Mouse (Mus musculus) cortical plate, adult 2 months (tissue): ENCODE results near the gene Ly75. TPM values are rescaled to one million over a fixed set of nuclear protein-coding genes. Genes with fewer than 3 reads are reported as not detected.

Experiments used
- H3K27ac ChIP-seq: fragments of 200-500 bp; 2 replicates; pipeline ENCODE4 v1.5.1; 2012; ENCODE audit warnings: low read length, control low read depth, inconsistent platforms; ENCODE audit not compliant: insufficient read depth
- H3K4me1 ChIP-seq: fragments of 200-500 bp; 2 replicates; pipeline ENCODE4 v1.6.1; 2011; ENCODE audit warnings: low read length; ENCODE audit not compliant: control insufficient read depth, insufficient read depth
- H3K4me3 ChIP-seq: fragments of 200-500 bp; 2 replicates; pipeline ENCODE4 v1.5.1; 2011; ENCODE audit warnings: mild to moderate bottlenecking, low read length, control low read depth; ENCODE audit not compliant: insufficient read depth
- CTCF ChIP-seq: fragments of 200-500 bp; IDR thresholded peaks from 2 replicates; pipeline ENCODE4 v1.5.1; 2011; ENCODE audit warnings: mild to moderate bottlenecking, control low read depth, low read length; ENCODE audit not compliant: insufficient read depth; ENCODE audit errors: extremely low read depth
- POLR2A ChIP-seq: fragments of 200-500 bp; IDR thresholded peaks from 2 replicates; pipeline ENCODE4 v1.6.1; 2011; ENCODE audit warnings: mild to moderate bottlenecking, low read length, control low read depth; ENCODE audit not compliant: insufficient read depth; ENCODE audit errors: extremely low read depth
- polyA plus RNA-seq: library from polyadenylated mRNA; depleted of rRNA; stranded (reverse); fragments of >200 nt; gene quantifications from 2 replicates; pipeline ENCODE4 v1.2.3, GENCODE M21; 2012

Gene Ly75
- polyA plus RNA-seq, 1 experiment = 0.79 TPM

GRCm38 (mm10) chr2:60289451-60289850 is 93.7 kb downstream of the Ly75 start:
- TF ChIP-seq POLR2A = no peak
- no peak for TF ChIP-seq CTCF
- no peaks in the 10 kb centered on the region for H3K4me1 ChIP-seq
- no peak overlapping the region for H3K4me3 ChIP-seq
- no peak overlapping the region for H3K27ac ChIP-seq

GRCm38 (mm10) chr2:60288606-60289005 is 94.5 kb downstream of the Ly75 start:
- H3K4me3 ChIP-seq = no peak overlapping the region
- peaks cover 1% of the 10 kb centered on the region; the same call in 1 of the 2 replicates for H3K4me1 ChIP-seq
- H3K27ac ChIP-seq = no peak overlapping the region
- no peak for TF ChIP-seq POLR2A
- no peak for TF ChIP-seq CTCF

- no peak overlapping the region for H3K4me3 ChIP-seq
Measured at GRCm38 (mm10) chr2:60285107-60285617, 97.9 kb downstream of the Ly75 start.

GRCm38 (mm10) chr2:60284467-60284821 is 98.7 kb downstream of the Ly75 start, which contains the start of gene Cd302:
Cd302 (minus strand) TSS chr2:60284488.
- no peak for TF ChIP-seq POLR2A
- no peak for TF ChIP-seq CTCF
- Histone ChIP-seq H3K27ac (0 out of 2 replicates have a peak within 1 kb of the TSS, but pooled peaks have one; percentile 27), H3K4me1 (peaks cover 1% of the 10 kb centered on the region; the same call in 1 of the 2 replicates), H3K4me3 (peak within 1 kb of the TSS; percentile 55)

More at GRCm38 (mm10) chr2:60285107-60285617, 97.9 kb downstream of the Ly75 start:
- TF ChIP-seq CTCF (no peak), POLR2A (no peak)
- peaks cover 1% of the 10 kb centered on the region; the same call in 1 of the 2 replicates for H3K4me1 ChIP-seq
- no peak overlapping the region for H3K27ac ChIP-seq

GRCm38 (mm10) chr2:60283751-60284466 is 99.2 kb downstream of the Ly75 start:
- peak overlapping the region; percentile 55 for H3K4me3 ChIP-seq
- 0 out of 2 replicates have a peak overlapping the region, but pooled peaks have one; percentile 27 for H3K27ac ChIP-seq
- H3K4me1 ChIP-seq = peaks cover 1% of the 10 kb centered on the region; the same call in 1 of the 2 replicates
- TF ChIP-seq CTCF (no peak), POLR2A (no peak)

GRCm38 (mm10) chr2:60283208-60283750 is 99.8 kb downstream of the Ly75 start:
- Histone ChIP-seq H3K4me1 (peaks cover 1% of the 10 kb centered on the region; the same call in 1 of the 2 replicates), H3K27ac (no peak overlapping the region), H3K4me3 (peak overlapping the region; percentile 55)
- TF ChIP-seq CTCF (no peak), POLR2A (no peak)

- TF ChIP-seq POLR2A = no peak
- TF ChIP-seq CTCF = no peak
- Histone ChIP-seq H3K4me3 (no peak overlapping the region), H3K27ac (no peak overlapping the region), H3K4me1 (peaks cover 1% of the 10 kb centered on the region; the same call in 1 of the 2 replicates)
Measured at GRCm38 (mm10) chr2:60282625-60283024, 100.5 kb downstream of the Ly75 start.

- H3K27ac ChIP-seq = no peak overlapping the region
- TF ChIP-seq CTCF (no peak), POLR2A (no peak)
- H3K4me3 ChIP-seq = no peak overlapping the region
- H3K4me1 ChIP-seq = no peaks in the 10 kb centered on the region
Measured at GRCm38 (mm10) chr2:60278627-60279026, 104.5 kb downstream of the Ly75 start.

GRCm38 (mm10) chr2:60269856-60270479 is 113.1 kb downstream of the Ly75 start:
- Histone ChIP-seq H3K4me1 (no peaks in the 10 kb centered on the region), H3K4me3 (no peak overlapping the region), H3K27ac (no peak overlapping the region)
- no peak for TF ChIP-seq CTCF
- TF ChIP-seq POLR2A = no peak
